Mouse (Mus musculus): Measurements from ENCODE around the gene Prmt1. TPM values are rescaled to one million over a fixed set of nuclear protein-coding genes. Genes with fewer than 3 reads are reported as not detected.

The Prmt1 gene
- polyA plus RNA-seq, 1 experiment from 2014 or later, result 595 TPM

DNA sequence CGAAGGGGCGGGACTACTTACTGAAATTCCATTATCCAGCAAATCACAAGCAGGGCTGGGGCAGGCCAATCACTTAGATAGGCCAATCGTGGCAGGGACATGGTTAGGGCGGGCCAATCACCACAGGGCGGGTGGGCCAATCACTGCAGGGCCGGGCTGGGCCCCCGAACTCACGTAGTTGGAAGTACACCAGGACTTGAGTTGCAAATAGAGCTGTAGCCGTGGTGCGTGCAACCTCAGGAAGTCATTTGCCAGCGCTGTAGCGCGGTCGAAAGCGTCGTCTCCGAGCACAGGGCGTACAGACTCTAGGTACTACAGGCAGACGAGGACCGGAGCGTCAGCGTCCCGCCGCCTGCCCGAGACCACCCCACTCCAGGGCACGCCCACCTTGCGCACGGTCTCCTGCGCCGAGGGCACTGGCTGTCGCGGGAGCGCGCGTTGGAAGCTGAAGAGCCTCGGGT, 16.1 kb downstream of the Prmt1 start:
- Histone ChIP-seq H3K9ac (peak overlapping the region; percentile 67), H3K4me2 (replicated peaks) (peak overlapping the region; percentile 72), H3K27ac (peak overlapping the region; percentile 51), H3K27me3 (replicated peaks) (no peaks in the 10 kb centered on the region), H3K36me3 (peaks cover 23% of the 10 kb centered on the region), H3K4me1 (peaks cover 29% of the 10 kb centered on the region), H3K4me3 (peak overlapping the region; percentile 54), H3K9me3 (no peaks in the 10 kb centered on the region)
- peak; percentile 94 for ATAC-seq (ENCODE audit: low FRiP score, low read depth)
- under 1% methylated on average over 36 of the region's 36 CpGs for WGBS

- Histone ChIP-seq H3K9ac (peak overlapping the region; percentile 38; the same call in 1 of the 2 replicates), H3K27ac (no peak overlapping the region), H3K9me3 (no peaks in the 10 kb centered on the region), H3K4me2 (replicated peaks) (no peak overlapping the region), H3K27me3 (replicated peaks) (no peaks in the 10 kb centered on the region), H3K36me3 (peaks cover 53% of the 10 kb centered on the region), H3K4me1 (peaks cover 12% of the 10 kb centered on the region), H3K4me3 (no peak overlapping the region)
- no peak for ATAC-seq (ENCODE audit: low FRiP score, low read depth)
- 76% methylated on average over 15 of the region's 15 CpGs for WGBS
These were observed 19.7 kb downstream of the Prmt1 start for GRCm38 (mm10) chr7:44966638-44967037.

- Histone ChIP-seq H3K4me3 (no peak overlapping the region), H3K9ac (no peak overlapping the region), H3K27ac (no peak overlapping the region), H3K9me3 (no peaks in the 10 kb centered on the region), H3K36me3 (peaks cover 57% of the 10 kb centered on the region), H3K4me2 (replicated peaks) (no peak overlapping the region), H3K4me1 (peaks cover 7% of the 10 kb centered on the region), H3K27me3 (replicated peaks) (no peaks in the 10 kb centered on the region)
- 79% methylated on average over 7 of the region's 7 CpGs for WGBS
- no peak for ATAC-seq (ENCODE audit: low FRiP score, low read depth)
These were observed 20.4 kb downstream of the Prmt1 start for GRCm38 (mm10) chr7:44965975-44966374.

GRCm38 (mm10) chr7:44964990-44965389, 21.4 kb downstream of the Prmt1 start:
- no peak overlapping the region; the same call in 1 of the 2 replicates for H3K4me3 ChIP-seq
- WGBS, result 97% methylated on average over 13 of the region's 13 CpGs
- H3K36me3 ChIP-seq, result peaks cover 63% of the 10 kb centered on the region

DNA sequence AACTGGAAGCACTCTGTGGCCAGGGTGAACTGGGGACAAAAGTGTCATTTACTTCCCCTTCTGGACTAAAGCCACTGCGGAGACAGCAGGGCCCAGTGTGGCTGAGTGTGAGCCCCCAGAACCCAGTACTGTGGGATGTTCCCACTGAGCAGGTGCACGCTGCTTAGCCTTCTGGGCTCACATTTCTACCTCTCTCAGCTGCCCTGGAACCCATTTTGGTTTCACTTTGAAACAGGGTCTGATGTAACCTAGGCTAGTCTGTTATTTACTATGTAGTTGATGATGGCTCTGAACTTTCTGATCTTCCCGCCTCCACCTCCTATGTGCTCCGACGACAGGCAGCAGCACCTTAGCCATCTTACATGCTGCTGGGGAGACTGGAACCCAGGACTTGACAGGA, 23.5 kb downstream of the Prmt1 start:
- no peak for ATAC-seq (ENCODE audit: low FRiP score, low read depth)
- Histone ChIP-seq H3K4me3 (no peak overlapping the region), H3K27me3 (replicated peaks) (no peaks in the 10 kb centered on the region), H3K36me3 (peaks cover 74% of the 10 kb centered on the region), H3K9me3 (no peaks in the 10 kb centered on the region), H3K27ac (no peak overlapping the region), H3K4me1 (no peaks in the 10 kb centered on the region), H3K9ac (no peak overlapping the region), H3K4me2 (replicated peaks) (no peak overlapping the region)
- 89% methylated on average over 5 of the region's 5 CpGs for WGBS

More at GRCm38 (mm10) chr7:44964990-44965389, 21.4 kb downstream of the Prmt1 start:
- no peak for ATAC-seq (ENCODE audit: low FRiP score, low read depth)
- H3K9me3 ChIP-seq, result no peaks in the 10 kb centered on the region
- H3K4me2 ChIP-seq (replicated peaks), result no peak overlapping the region
- no peak overlapping the region for H3K9ac ChIP-seq
- no peaks in the 10 kb centered on the region for H3K27me3 ChIP-seq (replicated peaks)
- no peak overlapping the region for H3K27ac ChIP-seq
- no peaks in the 10 kb centered on the region for H3K4me1 ChIP-seq

DNA sequence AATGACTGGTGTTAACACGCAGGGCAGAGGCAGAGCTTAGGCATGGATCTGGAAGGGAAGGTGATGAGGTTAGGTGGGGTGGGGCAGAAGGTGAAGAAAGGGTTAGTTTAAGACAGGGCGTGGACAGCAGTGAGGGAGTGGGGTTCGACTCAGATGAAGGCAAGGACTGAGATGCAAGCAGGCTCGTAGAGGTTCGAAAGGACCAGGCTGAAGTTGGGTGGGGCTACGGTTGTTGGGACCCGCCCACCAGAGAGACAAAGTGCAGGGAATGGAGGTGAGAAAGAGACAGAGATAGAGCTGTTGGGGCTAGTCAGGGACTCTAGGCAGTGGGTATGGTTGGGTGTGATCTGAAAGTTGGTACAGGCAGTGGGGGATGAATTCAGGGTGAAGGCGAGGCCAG, 24.0 kb downstream of the Prmt1 start:
- Histone ChIP-seq H3K4me1 (no peaks in the 10 kb centered on the region), H3K4me3 (no peak overlapping the region), H3K27ac (no peak overlapping the region), H3K9me3 (no peaks in the 10 kb centered on the region), H3K36me3 (peaks cover 72% of the 10 kb centered on the region), H3K4me2 (replicated peaks) (no peak overlapping the region), H3K9ac (no peak overlapping the region), H3K27me3 (replicated peaks) (no peaks in the 10 kb centered on the region)
- WGBS, result 83% methylated on average over 8 of the region's 8 CpGs
- ATAC-seq (ENCODE audit: low FRiP score, low read depth), result no peak

DNA sequence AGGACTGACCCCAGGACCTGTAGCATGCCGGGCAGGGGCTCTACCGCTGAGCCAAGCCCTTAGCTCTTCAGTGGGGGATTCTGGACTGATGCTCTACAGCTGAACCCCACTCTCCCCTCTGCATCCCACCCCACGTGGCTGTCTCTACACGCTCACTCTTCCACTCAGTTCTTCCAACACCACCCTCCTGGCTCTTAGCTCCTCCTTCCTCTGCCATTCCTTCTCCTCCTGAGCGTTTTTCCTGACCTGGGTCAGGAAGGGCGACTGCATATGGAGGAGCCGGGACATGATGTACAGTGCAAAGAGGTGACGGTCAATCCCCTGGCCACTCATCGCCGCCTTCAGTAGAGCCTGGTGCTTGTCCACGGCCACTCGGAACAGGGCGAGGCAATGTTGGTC, 25.9 kb downstream of the Prmt1 start:
- ATAC-seq (ENCODE audit: low FRiP score, low read depth), result no peak
- WGBS, result 91% methylated on average over 13 of the region's 13 CpGs
- Histone ChIP-seq H3K4me3 (no peak overlapping the region), H3K36me3 (peaks cover 58% of the 10 kb centered on the region), H3K27ac (no peak overlapping the region), H3K27me3 (replicated peaks) (no peaks in the 10 kb centered on the region), H3K4me2 (replicated peaks) (no peak overlapping the region), H3K9ac (no peak overlapping the region), H3K9me3 (no peaks in the 10 kb centered on the region), H3K4me1 (no peaks in the 10 kb centered on the region)

GRCm38 (mm10) chr7:44959874-44960511, 26.4 kb downstream of the Prmt1 start:
- Histone ChIP-seq H3K4me3 (no peak overlapping the region), H3K9ac (no peak overlapping the region), H3K36me3 (peaks cover 53% of the 10 kb centered on the region), H3K27ac (no peak overlapping the region), H3K9me3 (no peaks in the 10 kb centered on the region), H3K27me3 (replicated peaks) (no peaks in the 10 kb centered on the region), H3K4me1 (no peaks in the 10 kb centered on the region), H3K4me2 (replicated peaks) (no peak overlapping the region)
- ATAC-seq (ENCODE audit: low FRiP score, low read depth), result no peak
- WGBS, result 89% methylated on average over 10 of the region's 10 CpGs

DNA sequence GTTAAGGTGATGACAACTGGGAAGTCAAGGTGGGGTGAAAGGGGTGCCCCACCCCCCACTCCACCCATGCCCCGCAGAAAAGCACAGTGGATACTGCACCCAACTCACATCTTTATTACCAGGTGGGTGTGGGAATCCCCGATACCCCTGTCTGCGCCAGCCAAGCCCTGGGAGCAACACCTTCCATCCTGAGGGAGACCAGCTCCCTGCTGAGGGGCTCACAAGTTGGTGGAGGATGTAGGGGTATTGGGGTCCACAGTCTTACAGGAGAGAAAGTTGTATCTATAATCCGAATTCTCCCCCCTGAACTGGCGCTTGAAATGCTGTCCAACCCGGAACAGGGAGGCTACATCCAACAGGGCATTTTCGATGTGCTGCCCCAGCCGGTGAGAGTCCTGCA, 27.1 kb downstream of the Prmt1 start:
- Histone ChIP-seq H3K36me3 (peaks cover 50% of the 10 kb centered on the region), H3K4me2 (replicated peaks) (no peak overlapping the region)

DNA sequence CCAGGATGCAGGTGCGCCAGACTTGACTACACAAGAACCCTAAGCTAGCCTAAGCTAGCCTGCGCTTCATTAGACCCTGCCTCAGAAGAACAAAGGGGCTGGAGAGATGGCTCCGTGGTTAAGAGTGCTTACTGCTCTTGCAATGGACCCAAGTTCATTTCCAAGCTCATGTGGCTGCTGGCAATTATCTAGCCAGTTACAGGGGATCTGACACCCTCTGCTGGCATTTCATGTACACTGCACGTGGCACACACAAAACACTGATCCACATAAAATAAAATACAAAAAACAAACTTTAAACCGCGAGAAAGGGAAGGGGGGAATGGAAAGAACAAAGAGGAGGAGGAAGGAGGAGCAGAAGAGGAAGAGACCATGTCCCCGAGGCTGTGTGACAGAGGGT, 28.2 kb downstream of the Prmt1 start:
- Histone ChIP-seq H3K27me3 (replicated peaks) (no peaks in the 10 kb centered on the region), H3K4me2 (replicated peaks) (no peak overlapping the region), H3K9me3 (no peaks in the 10 kb centered on the region), H3K27ac (no peak overlapping the region), H3K4me3 (no peak overlapping the region), H3K4me1 (no peaks in the 10 kb centered on the region), H3K9ac (no peak overlapping the region), H3K36me3 (peaks cover 41% of the 10 kb centered on the region)
- WGBS, result 58% methylated on average over 7 of the region's 7 CpGs
- ATAC-seq (ENCODE audit: low FRiP score, low read depth), result no peak

More for the DNA sequence above, 27.1 kb downstream of the Prmt1 start:
- no peak for ATAC-seq (ENCODE audit: low FRiP score, low read depth)
- H3K27ac ChIP-seq, result no peak overlapping the region
- H3K27me3 ChIP-seq (replicated peaks), result no peaks in the 10 kb centered on the region
- 93% methylated on average over 8 of the region's 8 CpGs for WGBS
- H3K9ac ChIP-seq, result no peak overlapping the region
- no peaks in the 10 kb centered on the region for H3K9me3 ChIP-seq
- no peak overlapping the region for H3K4me3 ChIP-seq
- H3K4me1 ChIP-seq, result no peaks in the 10 kb centered on the region

GRCm38 (mm10) chr7:44957183-44957835, 29.1 kb downstream of the Prmt1 start:
- no peak for ATAC-seq (ENCODE audit: low FRiP score, low read depth)
- H3K9me3 ChIP-seq, result no peaks in the 10 kb centered on the region
- WGBS, result 72% methylated on average over 20 of the region's 20 CpGs
- peaks cover under 1% of the 10 kb centered on the region; the same call in 1 of the 2 replicates for H3K27me3 ChIP-seq (replicated peaks)
- H3K4me2 ChIP-seq (replicated peaks), result no peak overlapping the region
- H3K4me1 ChIP-seq, result peaks cover 4% of the 10 kb centered on the region
- no peak overlapping the region for H3K9ac ChIP-seq
- peaks cover 33% of the 10 kb centered on the region for H3K36me3 ChIP-seq
- H3K27ac ChIP-seq, result no peak overlapping the region
- no peak overlapping the region for H3K4me3 ChIP-seq

DNA sequence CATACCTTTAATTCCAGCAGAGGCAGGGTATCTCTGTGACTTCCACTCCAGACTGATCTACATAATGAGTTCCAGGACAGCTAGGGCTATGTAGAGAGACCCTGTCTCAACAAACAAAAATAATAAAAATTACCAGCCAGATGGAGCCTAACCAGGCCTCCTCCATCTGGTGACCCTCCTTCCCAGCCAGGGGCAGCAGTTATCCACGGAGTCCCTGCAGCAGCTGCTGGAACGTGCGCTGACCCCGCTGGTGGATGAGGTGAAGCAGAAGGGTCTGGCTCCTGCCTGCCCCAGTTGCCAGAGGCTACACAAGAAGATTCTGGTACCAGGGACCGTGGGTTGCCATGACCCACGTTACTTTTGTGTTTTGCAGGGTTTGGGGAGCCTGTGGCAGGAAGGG, 30.1 kb downstream of the Prmt1 start:
- Histone ChIP-seq H3K9ac (no peak overlapping the region), H3K4me2 (replicated peaks) (no peak overlapping the region), H3K27me3 (replicated peaks) (peaks cover 11% of the 10 kb centered on the region), H3K4me3 (no peak overlapping the region), H3K27ac (no peak overlapping the region), H3K4me1 (peaks cover 12% of the 10 kb centered on the region), H3K36me3 (peaks cover 22% of the 10 kb centered on the region), H3K9me3 (no peaks in the 10 kb centered on the region)
- ATAC-seq (ENCODE audit: low FRiP score, low read depth), result no peak
- WGBS, result 55% methylated on average over 6 of the region's 6 CpGs

DNA sequence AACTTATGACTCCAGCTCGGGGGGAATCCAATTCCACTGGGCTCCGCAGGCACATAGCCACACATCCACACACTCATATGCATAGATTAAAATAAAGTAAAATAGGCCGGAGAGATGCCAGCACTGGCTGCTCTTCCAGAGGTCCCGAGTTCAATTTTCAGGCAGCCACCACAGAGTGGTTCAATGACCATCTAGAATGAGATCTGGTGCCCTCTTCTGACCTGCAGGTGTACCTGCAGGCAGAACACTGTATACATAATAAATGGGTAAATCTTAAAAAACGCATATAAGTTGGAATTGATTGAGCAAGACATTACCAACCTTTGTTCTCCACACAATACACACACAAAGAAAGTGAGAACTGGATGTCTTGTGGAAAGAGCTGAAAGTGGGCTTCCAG, 30.7 kb downstream of the Prmt1 start:
- 59% methylated on average over 5 of the region's 5 CpGs for WGBS
- H3K4me2 ChIP-seq (replicated peaks), result no peak overlapping the region
- H3K36me3 ChIP-seq, result peaks cover 16% of the 10 kb centered on the region
- peaks cover 17% of the 10 kb centered on the region for H3K27me3 ChIP-seq (replicated peaks)
- no peak overlapping the region for H3K27ac ChIP-seq
- H3K9ac ChIP-seq, result no peak overlapping the region
- H3K4me1 ChIP-seq, result peaks cover 12% of the 10 kb centered on the region
- no peak for ATAC-seq (ENCODE audit: low FRiP score, low read depth)
- no peaks in the 10 kb centered on the region for H3K9me3 ChIP-seq
- H3K4me3 ChIP-seq, result no peak overlapping the region

All from neural tube, embryonic 12.5 days (tissue).